Mouse (Mus musculus): ENCODE measurements around the gene Adrb1.
"Not testable (repeated sequence)": the region's sequence is repeated elsewhere in the genome, so short reads cannot be mapped to it uniquely, and the experiment has no call there.

The Adrb1 gene

DNA sequence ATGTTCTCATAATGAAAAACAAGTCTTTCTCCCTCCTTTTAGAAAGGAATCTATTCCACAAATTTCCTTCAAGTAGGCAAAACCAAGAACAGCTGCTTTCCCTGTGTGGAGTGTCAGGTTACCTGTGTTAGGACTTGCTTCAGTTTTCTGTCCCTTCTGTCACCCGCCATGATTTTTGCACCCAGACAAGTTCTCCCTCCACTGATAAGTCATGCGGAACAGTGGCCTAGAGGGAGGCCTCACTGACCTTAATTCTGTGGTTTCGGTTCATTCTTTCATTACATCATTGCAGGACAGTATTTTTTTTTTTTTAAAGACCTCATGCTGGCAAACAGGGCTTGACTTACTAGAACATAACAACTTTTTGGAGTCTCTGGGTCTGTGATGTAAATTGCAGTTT is 27.3 kb downstream of the Adrb1 start:
- no peak for DNase-seq (ENCODE audit: low spot score in 2 of 2)

DNA sequence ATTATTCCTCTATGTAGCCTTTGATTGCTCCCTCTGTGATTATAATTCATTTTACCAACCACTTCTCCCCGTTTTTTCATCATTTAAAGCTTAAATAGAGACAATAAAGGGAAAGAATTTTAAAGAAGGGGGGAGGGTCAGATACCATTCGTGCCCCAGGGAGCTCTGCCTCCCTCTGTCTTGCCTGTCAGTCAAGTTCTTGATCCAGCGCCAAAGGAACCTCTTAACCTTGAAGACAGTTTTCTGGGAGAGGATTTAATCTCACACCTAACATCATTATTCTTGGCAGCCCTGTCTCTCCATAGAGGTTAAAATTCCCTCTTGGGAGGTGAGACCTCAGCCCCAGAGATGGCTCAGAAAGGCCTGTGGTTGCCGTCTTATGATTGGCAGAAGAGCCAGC is 28.7 kb downstream of the Adrb1 start:
- no peak for DNase-seq (ENCODE audit: low spot score in 2 of 2)

DNA sequence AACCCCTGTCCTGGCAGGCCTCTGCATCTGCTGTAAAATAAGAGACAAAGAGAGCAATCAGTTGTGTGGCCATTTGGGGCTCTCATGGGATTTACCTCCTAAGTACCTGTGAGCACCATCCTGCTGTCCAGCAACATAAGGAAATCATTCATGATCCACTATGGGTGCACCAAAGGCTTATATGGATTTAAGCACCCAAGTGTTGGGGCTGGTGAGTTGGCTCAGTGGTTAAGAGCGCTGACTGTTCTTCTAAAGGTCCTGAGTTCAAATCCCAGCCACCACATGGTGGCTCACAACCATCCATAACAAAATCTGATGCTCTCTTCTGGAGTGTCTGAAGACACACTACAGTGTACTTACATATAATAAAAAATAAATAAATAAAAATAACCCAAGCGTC is 32.5 kb downstream of the Adrb1 start:
- not testable (repeated sequence) for DNase-seq (ENCODE audit: low spot score in 2 of 2)

DNA sequence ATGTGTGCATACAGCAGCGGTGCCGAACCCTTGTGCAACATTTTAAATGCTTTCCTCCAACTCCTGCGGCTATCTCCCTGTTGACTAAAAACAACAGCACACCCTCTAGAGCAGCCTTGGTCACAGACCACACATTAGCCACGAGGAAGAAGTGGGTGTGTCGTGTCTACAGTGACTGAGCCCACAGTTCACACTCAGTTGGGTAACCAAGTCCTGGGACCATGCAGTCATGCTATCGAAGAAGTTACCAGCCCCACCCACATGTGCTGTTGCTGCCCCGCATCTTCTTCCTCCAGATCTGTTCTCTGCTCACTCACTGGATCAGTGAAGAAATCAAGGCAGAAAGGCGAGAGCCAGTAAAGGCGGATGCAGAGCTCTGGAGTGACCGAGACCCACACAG is 34.4 kb downstream of the Adrb1 start:
- no peak for DNase-seq (ENCODE audit: low spot score in 2 of 2)

DNA sequence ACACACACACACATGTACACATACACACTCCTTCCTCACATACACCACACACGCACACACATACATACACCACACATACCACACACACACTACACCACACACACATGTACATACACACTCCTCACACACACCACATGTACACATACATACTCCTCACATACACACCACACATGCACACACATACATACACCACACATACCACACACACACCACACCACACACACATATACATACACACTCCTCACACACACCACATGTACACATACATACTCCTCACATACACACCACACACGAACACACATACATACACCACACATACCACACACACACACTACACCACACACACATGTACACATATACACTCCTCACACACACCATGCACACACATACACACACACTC is 36.3 kb downstream of the Adrb1 start:
- DNase-seq (ENCODE audit: low spot score in 2 of 2), result no peak

DNA sequence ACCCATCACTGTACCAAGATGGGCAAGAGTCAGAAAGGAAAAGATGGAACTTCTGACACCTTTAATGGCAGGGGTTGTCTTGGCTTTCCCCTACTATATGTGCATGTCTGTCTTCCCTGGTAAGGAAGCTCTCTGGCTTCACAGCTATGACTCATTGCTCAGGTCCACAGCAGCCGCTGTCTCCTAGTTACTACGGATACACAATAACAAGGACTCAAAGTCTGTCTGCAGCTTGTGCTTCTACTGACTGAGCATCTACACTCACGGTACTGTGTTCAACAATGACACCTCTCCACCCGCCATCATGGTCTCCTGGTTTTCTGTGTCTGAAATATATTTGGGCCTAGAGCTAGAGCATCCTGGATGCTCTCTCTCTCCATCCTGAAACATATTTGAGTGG is 37.7 kb downstream of the Adrb1 start:
- DNase-seq (ENCODE audit: low spot score in 2 of 2), result no peak

DNA sequence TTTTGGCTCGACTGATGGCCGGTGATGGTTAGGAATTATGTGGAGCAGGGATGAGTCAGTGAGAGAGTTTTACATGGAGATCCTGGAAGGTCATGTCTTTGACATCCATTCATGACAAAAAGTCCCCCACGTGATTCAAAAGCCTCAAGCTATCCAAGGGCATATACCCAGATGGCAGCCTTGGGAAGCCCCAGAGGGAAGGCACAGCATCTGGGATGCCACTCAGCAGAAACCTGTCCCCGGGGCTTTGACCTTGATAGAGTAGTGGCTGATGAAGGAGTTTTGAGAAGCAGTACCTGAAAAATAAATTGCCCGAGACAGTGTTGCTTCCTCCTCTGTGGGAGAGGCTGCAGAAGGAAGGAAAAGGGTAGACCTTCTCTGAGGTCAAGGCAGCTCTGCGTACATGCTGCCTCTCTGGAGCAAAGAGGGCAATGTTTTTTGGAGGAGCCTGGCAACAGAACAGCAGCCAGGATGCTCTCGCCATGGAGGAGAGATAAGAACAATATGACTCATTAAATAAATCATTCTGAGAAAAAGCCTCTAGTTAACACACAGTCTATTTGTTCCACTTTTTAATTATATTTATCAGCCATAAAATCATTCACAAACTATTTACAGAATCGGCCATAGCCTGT is 38.4 kb downstream of the Adrb1 start:
- DNase-seq (ENCODE audit: low spot score in 2 of 2), result no peak

DNA sequence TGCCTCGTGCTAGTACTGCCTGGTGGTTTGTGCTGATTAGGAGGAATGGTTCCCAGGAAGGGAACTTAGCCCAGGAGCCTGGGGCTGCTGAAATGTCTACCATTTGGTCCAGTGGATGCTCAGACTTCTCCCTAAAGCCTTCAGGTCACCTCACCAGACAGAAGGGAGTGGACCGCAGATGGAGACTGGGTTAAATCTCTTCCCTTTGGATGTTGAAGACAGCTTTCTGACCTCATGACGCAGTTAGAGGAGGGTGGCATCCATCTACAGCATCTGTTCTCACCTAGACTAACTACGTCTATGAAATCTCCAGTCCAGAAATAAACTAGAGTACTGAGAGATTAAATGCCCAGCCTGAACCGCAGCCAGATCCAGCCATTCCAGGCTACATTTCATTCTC is 39.1 kb downstream of the Adrb1 start:
- DNase-seq (ENCODE audit: low spot score in 2 of 2), result no peak

DNA sequence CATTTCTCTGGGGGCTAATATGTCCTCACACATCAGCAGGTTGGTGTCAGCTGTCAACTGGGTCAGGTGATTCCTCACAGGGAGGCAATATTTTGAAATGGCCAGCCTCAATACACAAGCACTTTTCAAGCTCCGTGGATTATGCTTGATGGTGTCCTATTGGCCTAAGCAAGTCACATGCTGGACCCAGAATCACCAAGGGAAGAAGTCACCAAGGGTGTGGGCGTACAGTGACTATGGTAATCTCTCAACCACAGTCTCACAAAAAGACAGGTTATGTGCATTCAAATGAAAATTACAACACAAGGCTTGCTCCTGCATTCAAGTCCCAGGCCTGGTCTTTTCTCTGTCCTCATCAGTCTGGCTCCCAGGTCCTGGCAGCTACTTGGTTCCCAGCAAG is 39.7 kb downstream of the Adrb1 start:
- no peak for DNase-seq (ENCODE audit: low spot score in 2 of 2)

DNA sequence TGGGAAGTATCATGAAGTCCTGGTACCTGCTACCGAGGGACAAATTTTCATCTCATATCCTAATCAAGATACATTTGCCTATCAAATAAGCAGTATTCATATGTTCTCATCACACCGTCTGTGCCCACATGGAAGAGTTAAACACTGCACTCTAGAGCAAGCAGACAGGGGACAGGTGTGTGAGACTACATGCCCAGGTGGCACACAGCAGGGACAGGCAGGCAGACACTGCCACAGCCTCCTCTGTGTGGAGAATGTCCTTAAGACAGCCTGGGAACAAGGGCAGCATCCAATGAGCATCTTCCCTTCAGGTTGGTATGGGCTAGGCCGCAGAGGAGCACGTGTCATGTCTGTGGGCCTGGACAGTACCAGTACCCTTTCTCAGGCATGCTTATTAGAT is 40.7 kb downstream of the Adrb1 start:
- DNase-seq (ENCODE audit: low spot score in 2 of 2), result no peak

DNA sequence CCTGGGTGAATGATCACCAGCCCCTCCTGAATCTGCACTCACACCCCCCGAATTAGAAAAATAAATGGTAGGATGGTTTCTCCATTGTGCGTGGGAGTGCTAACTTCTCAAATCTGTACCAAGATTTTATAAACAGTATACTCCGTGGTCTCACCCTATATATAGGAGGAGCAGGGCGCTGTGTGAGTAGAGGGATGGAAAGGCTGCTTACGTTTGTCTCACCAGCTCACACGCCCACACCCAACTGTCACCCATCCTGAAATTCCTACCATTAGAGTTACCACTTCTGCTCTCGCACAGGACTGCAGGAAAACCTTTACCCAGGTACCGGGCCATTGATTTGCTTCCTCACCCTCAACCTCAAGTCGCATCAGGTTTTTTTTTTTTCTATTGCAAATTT is 47.0 kb downstream of the Adrb1 start:
- DNase-seq (ENCODE audit: low spot score in 2 of 2), result no peak

DNA sequence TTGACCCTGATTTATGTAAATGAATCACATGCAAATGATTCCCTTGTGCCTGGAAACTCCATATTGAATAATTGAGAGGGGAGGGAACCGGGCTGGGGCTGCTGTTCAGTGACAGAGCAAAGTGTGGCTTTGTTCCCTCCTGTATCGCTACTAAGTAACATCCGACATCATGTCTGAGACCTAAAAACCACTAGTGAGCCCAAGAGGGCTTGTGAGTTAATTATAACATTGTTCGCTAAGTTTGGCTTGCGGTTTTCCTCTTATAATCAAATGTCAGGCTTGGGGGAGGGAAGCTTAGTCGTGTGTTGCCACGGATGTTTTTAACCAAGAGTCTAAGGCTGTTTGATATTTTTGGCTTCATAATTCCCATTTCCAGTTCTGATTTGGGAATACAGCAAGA is 50.2 kb downstream of the Adrb1 start:
- DNase-seq (ENCODE audit: low spot score in 2 of 2), result no peak

DNA sequence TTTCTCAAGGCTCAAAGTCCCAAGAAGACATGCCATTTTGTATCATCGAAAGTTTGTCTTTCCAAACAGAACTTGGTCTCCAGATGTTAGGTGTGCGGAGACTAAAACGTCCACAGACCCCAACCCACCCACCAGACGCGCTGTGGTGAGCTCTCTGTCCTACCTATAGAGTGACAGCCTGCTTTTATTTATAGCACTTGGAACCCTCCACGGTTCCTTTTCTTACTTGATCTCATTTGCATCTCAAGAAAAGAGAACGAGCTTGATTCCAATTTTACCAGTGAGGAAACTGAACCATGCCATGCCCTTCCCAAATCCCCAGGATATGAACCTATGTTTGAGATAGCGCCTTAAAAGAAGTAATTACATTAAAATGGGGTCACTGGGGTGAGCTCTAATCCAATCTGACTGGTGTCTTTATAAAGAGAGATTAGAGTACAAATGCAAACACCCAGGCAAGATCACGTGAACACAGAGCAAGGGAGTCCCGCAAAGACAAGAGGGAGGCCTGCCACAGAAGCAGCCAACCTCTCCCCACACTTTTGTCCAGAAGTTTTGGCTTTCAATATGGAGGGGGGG is 51.5 kb downstream of the Adrb1 start:
- DNase-seq (ENCODE audit: low spot score in 2 of 2), result no peak

DNA sequence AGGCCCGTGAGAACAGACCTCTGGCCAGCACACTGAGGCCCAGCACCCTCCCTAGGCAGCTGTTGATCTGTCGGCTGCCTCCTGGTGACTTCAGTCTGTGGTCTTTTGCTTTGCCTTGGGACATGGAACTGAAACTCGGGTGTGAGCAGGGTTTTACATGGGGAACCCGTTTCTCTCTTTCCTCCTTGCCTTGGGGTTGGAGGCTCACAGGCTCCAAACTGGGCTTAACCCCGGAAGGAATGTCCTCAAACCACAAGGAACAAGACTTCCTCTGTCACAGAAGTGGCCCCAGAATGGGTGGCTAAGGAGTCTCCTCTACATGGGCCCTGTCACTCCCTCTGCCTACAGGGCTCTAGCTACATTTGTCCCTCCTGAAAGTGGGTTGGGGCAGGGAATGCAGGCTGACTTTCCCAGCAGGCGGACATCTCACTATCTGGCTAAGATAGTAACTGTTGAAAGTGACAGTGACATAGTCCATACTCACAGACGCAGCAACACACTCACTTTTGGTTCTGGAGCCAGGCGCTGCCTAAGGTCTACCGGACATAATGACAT is 52.5 kb downstream of the Adrb1 start:
- peak in 1 of 2 experiments; percentile 40 for DNase-seq (ENCODE audit: low spot score in 2 of 2)

DNA sequence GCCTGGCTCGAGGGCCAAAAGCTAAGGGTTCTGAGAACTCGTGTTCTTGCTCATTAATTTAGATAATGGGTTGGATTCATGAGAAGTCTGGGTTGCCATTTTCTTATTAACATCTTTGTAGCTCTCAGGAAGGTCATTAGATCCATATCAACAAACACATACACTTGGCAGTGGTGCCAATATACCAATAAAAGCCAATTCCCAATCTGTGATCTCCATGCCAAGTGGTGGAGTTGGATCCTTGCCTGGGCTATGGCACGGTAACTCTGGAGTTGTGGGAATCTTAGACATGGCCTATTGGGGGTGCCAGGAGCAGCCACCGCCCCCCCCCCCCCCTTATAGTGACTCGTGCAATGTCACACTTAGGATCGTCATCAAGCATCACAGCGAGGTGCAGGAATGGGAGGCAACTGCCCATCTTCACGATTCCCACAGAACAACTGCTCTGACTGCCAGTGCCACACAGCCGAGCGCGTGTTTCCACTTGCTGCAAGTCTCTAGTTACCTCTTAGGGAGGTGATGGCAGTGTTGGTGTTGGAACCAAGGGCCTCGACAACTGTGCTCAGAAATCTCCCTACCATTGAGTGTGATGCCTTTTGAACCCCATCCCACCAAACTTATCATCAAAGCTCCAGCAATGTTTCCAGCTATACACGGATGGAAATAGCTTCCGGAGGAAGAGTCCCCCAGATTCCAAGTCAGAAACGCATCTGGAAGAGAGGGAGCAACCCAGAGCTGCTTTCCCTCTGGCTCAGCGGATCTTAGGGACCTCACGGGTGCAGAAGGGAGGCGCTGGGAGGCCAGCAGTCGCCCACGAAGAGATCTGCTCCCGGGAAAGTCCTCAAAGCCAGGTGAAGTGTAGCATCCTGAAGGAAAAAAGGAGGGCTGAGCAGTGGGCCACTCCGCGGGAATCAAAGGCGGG is 53.2 kb downstream of the Adrb1 start:
- no peak for DNase-seq (ENCODE audit: low spot score in 2 of 2)

DNA sequence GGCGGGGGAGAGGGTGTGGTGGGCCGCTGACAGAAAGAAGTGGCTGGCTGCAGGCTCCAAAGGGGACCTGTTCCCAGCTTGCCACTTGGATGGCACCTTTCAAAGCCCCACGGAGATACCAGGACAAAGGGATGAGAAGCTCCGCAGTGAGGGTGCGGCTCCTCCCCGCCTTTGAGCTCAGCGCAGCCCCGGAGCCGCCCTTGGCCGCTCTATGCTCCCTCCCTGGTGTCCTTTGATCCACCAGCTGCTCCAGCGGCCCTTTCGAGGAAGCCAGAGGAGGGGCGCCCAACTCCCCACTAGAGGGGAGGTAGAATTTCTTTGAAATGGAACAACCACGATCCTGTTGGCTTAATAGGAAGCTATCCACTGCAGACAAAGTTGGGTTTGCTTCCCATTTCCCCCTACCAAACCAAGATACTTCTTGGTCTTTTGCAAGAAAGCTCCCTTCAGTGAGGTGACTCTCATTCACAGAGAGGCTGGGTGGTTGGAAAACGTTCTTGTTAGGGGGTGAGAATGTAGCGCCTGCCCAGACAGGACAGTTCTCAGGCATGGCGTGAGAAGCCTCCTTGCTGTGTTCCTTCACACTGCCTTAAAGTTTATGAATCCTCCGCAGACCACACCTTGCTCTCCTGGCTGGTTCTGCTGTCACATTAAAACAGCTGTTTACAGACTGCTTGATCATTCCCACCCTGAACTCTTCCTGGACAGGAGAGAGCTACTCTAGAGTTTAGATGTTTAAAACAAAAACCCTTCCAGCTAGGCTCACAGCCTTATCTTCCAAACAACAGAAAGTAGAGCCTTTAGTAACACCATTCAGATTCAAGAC is 54.1 kb downstream of the Adrb1 start:
- DNase-seq (ENCODE audit: low spot score in 2 of 2), result no peak

DNA sequence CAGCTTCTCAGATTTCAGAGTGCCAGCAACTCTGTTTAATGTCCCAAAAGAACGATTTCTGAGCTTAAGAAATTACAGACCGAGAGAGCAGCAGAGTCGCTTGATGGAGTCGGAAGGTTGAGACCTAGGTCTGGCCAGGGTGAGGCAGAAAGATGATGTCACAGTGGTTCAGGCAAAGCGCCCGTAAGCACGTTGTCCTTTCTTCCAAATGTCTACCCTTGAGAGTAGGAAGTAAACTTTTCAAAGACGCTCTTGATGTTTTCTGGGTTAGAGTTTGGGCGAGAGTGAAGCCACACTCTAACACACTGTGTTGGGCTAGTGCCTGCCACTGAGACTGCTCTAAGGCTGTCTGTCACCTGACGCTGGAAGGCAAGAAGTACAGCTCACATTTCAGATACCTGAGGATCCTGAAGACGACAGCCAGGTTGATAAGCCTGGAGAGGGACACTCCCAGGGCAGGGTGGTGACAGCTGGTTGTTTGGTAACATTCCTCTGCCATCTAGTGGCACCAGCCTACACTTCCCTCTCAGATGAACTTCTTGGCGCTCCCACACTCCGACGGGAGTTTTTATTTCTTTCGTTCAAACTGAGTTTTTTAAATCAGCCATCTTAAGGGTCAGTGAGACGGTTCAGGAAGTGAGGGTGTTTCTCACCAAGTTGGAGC is 54.9 kb downstream of the Adrb1 start:
- DNase-seq (ENCODE audit: low spot score in 2 of 2), result peak in 1 of 2 experiments; percentile 51

DNA sequence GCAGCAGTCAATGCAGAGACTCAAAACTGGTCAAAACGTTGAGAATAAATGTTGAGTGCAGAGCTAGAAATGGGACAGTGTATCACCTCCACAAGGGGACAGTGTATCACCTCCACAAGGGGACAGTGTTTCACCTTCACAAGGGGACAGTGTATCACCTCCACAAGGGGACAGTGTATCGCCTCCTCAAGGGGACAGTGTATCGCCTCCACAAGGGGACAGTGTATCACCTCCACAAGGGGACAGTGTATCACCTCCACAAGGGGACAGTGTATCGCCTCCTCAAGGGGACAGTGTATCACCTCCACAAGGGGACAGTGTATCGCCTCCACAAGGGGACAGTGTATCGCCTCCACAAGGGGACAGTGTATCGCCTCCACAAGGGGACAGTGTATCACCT is 56.5 kb downstream of the Adrb1 start:
- DNase-seq (ENCODE audit: low spot score in 2 of 2), result not testable (repeated sequence)
